Mouse (Mus musculus): Measurements from ENCODE around the gene Map3k3.

GRCm38 (mm10) chr11:106061311-106061710, 23.1 kb upstream of the Map3k3 start:
- TF ChIP-seq CTCF (IDR thresholded peaks at IDR 0.05), result no peak
- TF ChIP-seq EP300 (IDR thresholded peaks at IDR 0.05), result no peak

Measured in lung, postnatal 0 days (tissue).